ENCODE assay signal across 1 mouse cellular context in the genomic region with DNA sequence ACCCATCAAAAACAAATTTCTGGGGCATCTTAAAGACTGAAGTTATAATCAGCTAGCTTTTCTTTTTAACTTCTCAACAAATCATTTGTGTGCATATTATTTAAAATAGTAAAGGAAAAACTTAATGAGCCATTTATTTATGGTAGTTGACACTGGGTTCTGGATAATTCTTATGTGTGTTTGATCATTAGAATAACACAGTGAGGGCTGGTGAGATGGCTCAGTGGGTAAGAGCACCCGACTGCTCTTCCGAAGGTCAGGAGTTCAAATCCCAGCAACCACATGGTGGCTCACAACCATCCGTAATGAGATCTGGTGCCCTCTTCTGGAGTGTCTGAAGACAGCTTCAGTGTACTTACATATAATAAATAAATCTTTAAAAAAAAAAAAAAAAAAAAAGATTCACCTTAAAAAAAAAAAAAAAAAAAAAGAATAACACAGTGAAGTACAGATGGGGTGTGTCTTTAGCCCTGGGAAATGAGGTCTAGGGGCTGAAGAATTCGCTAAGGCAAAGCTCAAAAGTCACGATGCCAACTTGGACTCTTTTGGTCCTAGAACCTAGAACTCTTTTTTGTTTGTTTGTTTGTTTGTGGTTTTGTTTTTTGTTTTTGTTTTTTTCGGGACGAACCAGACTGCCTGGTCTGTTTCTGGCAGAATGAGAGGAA.
TF ChIP-seq lines count a peak whose summit lies in the region.

No protein-coding gene starts in this region.

TF ChIP-seq in MEL, 35 proteins besides CTCF, POLR2A, EP300 and RAD21:
- TF ChIP-seq TBP (IDR thresholded peaks at IDR 0.05; ENCODE audit: low read depth, low read length) (peak; percentile 41), ZNF384 (IDR thresholded peaks at IDR 0.05; ENCODE audit: low read depth, low read length) (peak; percentile 84)
